Mouse (Mus musculus) heart, embryonic 12.5 days (tissue): ENCODE data around the gene Gm16181. TPM values are rescaled to one million over a fixed set of nuclear protein-coding genes. Genes with fewer than 3 reads are reported as not detected.

ENCODE experiments used
- ATAC-seq: fragments of 200-750 bp; cut with Nextera tagmentation; 2 replicates; pipeline ENCODE4 v1.8.0; 2017; ENCODE audit warnings: moderate TSS enrichment, moderate library complexity; ENCODE audit not compliant: insufficient number of reproducible peaks, low FRiP score
- H3K27ac ChIP-seq: fragments of 300-500 bp; sonication (generic); 2 replicates; pipeline ENCODE4 v1.5.1; 2016; ENCODE audit warnings: mild to moderate bottlenecking, moderate library complexity; ENCODE audit not compliant: poor library complexity, severe bottlenecking
- H3K27me3 ChIP-seq: fragments of 300-500 bp; sonication (generic); replicated peaks from 2 replicates; pipeline ENCODE4 v1.6.1; 2016; ENCODE audit warnings: mild to moderate bottlenecking, moderate library complexity
- H3K36me3 ChIP-seq: fragments of 300-500 bp; sonication (generic); 2 replicates; pipeline ENCODE4 v1.6.1; 2016; ENCODE audit warnings: mild to moderate bottlenecking, moderate library complexity
- H3K4me1 ChIP-seq: fragments of 300-500 bp; sonication (generic); replicated peaks from 2 replicates; pipeline ENCODE4 v1.6.1; 2016; ENCODE audit warnings: mild to moderate bottlenecking
- H3K4me2 ChIP-seq: fragments of 300-500 bp; sonication (generic); 2 replicates; pipeline ENCODE4 v1.6.1; 2016; ENCODE audit warnings: mild to moderate bottlenecking, moderate library complexity
- H3K4me3 ChIP-seq: fragments of 300-500 bp; sonication (generic); 2 replicates; pipeline ENCODE4 v1.5.1; 2016; ENCODE audit warnings: mild to moderate bottlenecking
- H3K9ac ChIP-seq: fragments of 300-500 bp; sonication (generic); 2 replicates; pipeline ENCODE4 v1.6.1; 2016; ENCODE audit warnings: mild to moderate bottlenecking, moderate library complexity
- H3K9me3 ChIP-seq: fragments of 300-500 bp; sonication (generic); replicated peaks from 2 replicates; pipeline ENCODE4 v1.6.1; 2016; ENCODE audit warnings: mild to moderate bottlenecking, moderate library complexity
- WGBS: fragments of 180-500 bp; shearing (Covaris S2); methylation state at CpG from one replicate; pipeline ENCODE4 v1.1.7; 2016; 5-methylcytosine and 5-hydroxymethylcytosine counted together
- polyA plus RNA-seq: library from polyadenylated mRNA; unstranded; fragments of >200 nt; fragmentation: Nextera tagmentation; extraction: Ambion mirVana; gene quantifications from 2 replicates; pipeline ENCODE4 v1.2.1, GENCODE M21; 2016

Gm16181 gene
- polyA plus RNA-seq, 1 experiment from 2014 or later = not detected

DNA sequence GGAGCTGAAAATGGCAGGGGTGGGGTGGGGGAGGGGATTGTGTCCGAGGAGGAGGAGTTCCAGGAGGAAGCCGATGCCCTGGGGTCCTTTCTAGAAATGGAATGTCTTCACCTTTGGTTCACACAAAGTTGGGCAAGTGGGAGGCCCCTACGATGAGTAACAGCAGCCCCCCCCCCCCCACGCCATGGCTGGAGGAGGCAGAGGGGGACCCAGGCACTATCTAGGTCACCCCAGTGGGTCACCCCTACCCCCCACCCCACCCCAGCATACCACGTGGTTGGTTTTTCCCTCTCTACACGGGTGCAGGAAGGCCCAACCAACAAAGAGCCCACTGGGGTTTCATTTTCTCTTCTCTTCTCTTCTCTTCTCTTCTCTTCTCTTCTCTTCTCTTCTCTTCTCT lies 23.5 kb upstream of the Gm16181 start:
- Histone ChIP-seq H3K9me3 (no peaks in the 10 kb centered on the region), H3K4me3 (no peak overlapping the region), H3K27me3 (peaks cover 72% of the 10 kb centered on the region), H3K4me1 (peaks cover 19% of the 10 kb centered on the region), H3K9ac (no peak overlapping the region), H3K4me2 (no peak overlapping the region), H3K27ac (no peak overlapping the region), H3K36me3 (no peaks in the 10 kb centered on the region)
- no peak for ATAC-seq
- WGBS = 45% methylated on average over 5 of the region's 6 CpGs

- no peak overlapping the region for H3K4me2 ChIP-seq
- peaks cover 19% of the 10 kb centered on the region for H3K4me1 ChIP-seq
- H3K36me3 ChIP-seq = no peaks in the 10 kb centered on the region
- no peak overlapping the region for H3K4me3 ChIP-seq
- 55% methylated on average over 7 of the region's 7 CpGs for WGBS
- ATAC-seq = no peak
- H3K27ac ChIP-seq = no peak overlapping the region
- no peak overlapping the region for H3K9ac ChIP-seq
- H3K27me3 ChIP-seq = peaks cover 81% of the 10 kb centered on the region
- no peaks in the 10 kb centered on the region for H3K9me3 ChIP-seq
Measured at GRCm38 (mm10) chr17:35198029-35198428, 22.6 kb upstream of the Gm16181 start.

DNA sequence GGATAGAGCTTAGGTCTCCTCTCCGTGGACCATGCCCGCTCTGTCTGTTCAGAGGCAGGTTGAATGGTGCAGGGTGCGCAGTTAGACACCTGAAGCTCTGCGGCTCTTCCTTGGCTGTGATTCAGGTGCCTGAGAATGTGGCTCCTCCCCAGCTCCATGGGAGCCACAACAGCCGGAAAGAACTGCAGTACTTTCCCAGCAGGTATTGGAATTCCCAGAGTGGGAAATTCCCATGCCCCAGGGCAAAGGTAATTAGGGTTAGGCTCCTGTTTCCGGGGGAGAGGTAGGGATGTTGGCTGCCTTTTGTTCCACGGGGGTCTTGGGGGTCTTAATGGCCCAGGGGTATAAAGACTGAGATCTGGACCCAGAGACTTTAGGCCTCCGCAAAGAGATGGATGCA lies 21.7 kb upstream of the Gm16181 start:
- no peak for ATAC-seq
- 30% methylated on average over 8 of the region's 8 CpGs for WGBS
- peaks cover 82% of the 10 kb centered on the region for H3K27me3 ChIP-seq

GRCm38 (mm10) chr17:35200398-35200797 lies 20.2 kb upstream of the Gm16181 start:
- ATAC-seq = no peak
- H3K27ac ChIP-seq = no peak overlapping the region
- no peak overlapping the region for H3K9ac ChIP-seq
- no peak overlapping the region for H3K4me3 ChIP-seq
- H3K4me1 ChIP-seq = peaks cover 16% of the 10 kb centered on the region
- H3K9me3 ChIP-seq = no peaks in the 10 kb centered on the region
- H3K36me3 ChIP-seq = no peaks in the 10 kb centered on the region
- H3K4me2 ChIP-seq = no peak overlapping the region
- 68% methylated on average over 11 of the region's 11 CpGs for WGBS
- H3K27me3 ChIP-seq = peaks cover 81% of the 10 kb centered on the region

More for the DNA sequence above, 21.7 kb upstream of the Gm16181 start:
- Histone ChIP-seq H3K27ac (no peak overlapping the region), H3K9ac (no peak overlapping the region), H3K4me2 (no peak overlapping the region), H3K4me1 (peaks cover 19% of the 10 kb centered on the region), H3K4me3 (no peak overlapping the region), H3K9me3 (no peaks in the 10 kb centered on the region), H3K36me3 (no peaks in the 10 kb centered on the region)

- Histone ChIP-seq H3K27ac (no peak overlapping the region), H3K4me2 (no peak overlapping the region), H3K4me3 (no peak overlapping the region), H3K36me3 (no peaks in the 10 kb centered on the region), H3K4me1 (peaks cover 8% of the 10 kb centered on the region; the same call in 1 of the 2 replicates), H3K9me3 (no peaks in the 10 kb centered on the region), H3K9ac (no peak overlapping the region), H3K27me3 (peaks cover 76% of the 10 kb centered on the region)
- WGBS = 52% methylated on average over 11 of the region's 11 CpGs
- ATAC-seq = no peak
Measured at GRCm38 (mm10) chr17:35201128-35201527, 19.5 kb upstream of the Gm16181 start.

- no peaks in the 10 kb centered on the region for H3K36me3 ChIP-seq
- ATAC-seq = no peak
- no peaks in the 10 kb centered on the region for H3K9me3 ChIP-seq
- WGBS = 27% methylated on average over 13 of the region's 13 CpGs
- no peak within 1 kb of the TSS for H3K27ac ChIP-seq
- H3K27me3 ChIP-seq = peaks cover 70% of the 10 kb centered on the region
- no peak within 1 kb of the TSS for H3K4me3 ChIP-seq
- 0 out of 2 replicates have a peak, but pooled peaks cover 6% of the 10 kb centered on the region for H3K4me1 ChIP-seq
- no peak within 1 kb of the TSS for H3K4me2 ChIP-seq
- no peak within 1 kb of the TSS for H3K9ac ChIP-seq
Measured at GRCm38 (mm10) chr17:35201787-35202186, 18.8 kb upstream of the Gm16181 start, which contains the start of gene Tnf. TSS of gene Tnf (minus strand) at chr17:35202007.

- Histone ChIP-seq H3K9me3 (no peaks in the 10 kb centered on the region), H3K4me1 (0 out of 2 replicates have a peak, but pooled peaks cover 6% of the 10 kb centered on the region), H3K4me3 (no peak overlapping the region), H3K9ac (no peak overlapping the region), H3K27ac (no peak overlapping the region), H3K4me2 (no peak overlapping the region), H3K27me3 (peaks cover 64% of the 10 kb centered on the region), H3K36me3 (no peaks in the 10 kb centered on the region)
- no peak for ATAC-seq
- WGBS = 59% methylated on average over 4 of the region's 4 CpGs
Measured at GRCm38 (mm10) chr17:35202442-35202841, 18.2 kb upstream of the Gm16181 start.

DNA sequence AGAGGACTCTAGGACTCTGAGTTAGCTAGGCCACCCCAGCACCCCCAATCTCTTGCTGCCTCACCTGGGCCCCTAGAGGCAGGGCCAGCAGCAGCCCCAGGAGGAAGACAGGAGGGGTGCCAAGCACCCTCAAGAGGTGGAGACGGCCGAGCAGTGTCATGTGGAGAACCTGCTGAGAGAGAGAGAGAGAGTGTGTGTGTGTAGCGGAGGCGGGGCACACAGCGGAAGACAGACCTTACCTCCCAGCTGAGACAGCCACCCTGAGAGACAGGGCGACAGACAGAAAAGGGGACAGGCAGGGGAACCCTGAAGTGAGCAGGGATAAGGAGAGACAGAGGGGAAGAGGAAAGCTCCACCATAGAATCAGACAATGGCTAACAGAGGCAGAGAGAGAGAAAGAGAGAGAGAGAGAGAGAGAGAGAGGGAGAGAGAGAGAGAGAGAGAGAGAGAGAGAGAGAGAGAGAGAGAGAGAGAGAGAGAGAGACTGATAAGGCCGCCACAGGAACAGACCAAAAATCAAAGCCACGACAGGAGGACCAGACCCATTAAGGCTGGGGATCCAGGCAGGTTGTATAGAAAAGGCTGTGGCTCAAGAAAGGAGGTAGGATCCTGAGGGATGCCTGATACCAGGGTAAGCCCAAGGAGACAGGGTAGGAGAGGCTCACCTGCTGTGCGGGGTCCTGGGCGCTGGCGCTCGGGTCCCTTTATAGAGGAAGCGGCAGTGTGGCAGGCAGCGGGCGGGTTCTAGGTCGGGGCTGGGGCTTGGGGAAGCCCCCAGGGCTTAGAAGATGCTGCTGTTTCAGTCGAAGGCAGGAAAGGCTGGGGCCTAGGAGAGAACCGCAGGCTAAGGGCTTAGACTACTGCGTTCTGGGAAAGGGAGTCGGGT lies 15.9 kb upstream of the Gm16181 start, which contains the start of gene Lta:
TSS of gene Lta (minus strand) at position 858 of the 886 bp plus-strand sequence.
- Histone ChIP-seq H3K9me3 (no peaks in the 10 kb centered on the region), H3K27ac (no peak within 1 kb of the TSS), H3K27me3 (peaks cover 57% of the 10 kb centered on the region), H3K4me3 (no peak within 1 kb of the TSS), H3K4me1 (0 out of 2 replicates have a peak, but pooled peaks cover 6% of the 10 kb centered on the region), H3K4me2 (peak within 1 kb of the TSS; percentile 9; the same call in 1 of the 2 replicates), H3K9ac (peak within 1 kb of the TSS; percentile 13; the same call in 1 of the 2 replicates), H3K36me3 (no peaks in the 10 kb centered on the region)
- no peak for ATAC-seq
- WGBS = 21% methylated on average over 20 of the region's 20 CpGs

DNA sequence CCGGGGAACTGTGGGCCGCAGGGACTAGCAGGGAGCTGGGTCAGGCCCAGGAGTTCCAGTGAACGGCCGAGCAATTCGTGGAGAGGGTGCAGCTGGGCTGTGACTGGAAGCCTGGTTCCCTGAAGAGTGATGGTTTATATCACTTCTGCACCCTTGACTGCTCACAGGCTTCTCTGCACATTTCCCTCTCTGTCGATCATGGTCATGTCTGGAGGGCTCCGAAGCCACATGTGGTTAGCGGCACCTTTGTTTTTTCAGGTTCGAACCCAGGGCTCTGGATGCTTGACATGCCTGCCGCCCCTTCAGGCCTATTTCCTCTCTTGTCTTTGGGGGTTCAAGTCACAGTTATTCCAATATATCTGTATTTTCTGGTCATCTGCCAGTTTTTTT lies 15.3 kb upstream of the Gm16181 start:
- H3K9me3 ChIP-seq = no peaks in the 10 kb centered on the region
- H3K27ac ChIP-seq = no peak overlapping the region
- peak overlapping the region; percentile 13; the same call in 1 of the 2 replicates for H3K9ac ChIP-seq
- H3K36me3 ChIP-seq = no peaks in the 10 kb centered on the region
- 46% methylated on average over 10 of the region's 10 CpGs for WGBS
- no peak for ATAC-seq
- no peak overlapping the region for H3K4me3 ChIP-seq
- H3K4me2 ChIP-seq = peak overlapping the region; percentile 9; the same call in 1 of the 2 replicates
- peaks cover 55% of the 10 kb centered on the region for H3K27me3 ChIP-seq
- 0 out of 2 replicates have a peak, but pooled peaks cover 6% of the 10 kb centered on the region for H3K4me1 ChIP-seq

GRCm38 (mm10) chr17:35209785-35210535 lies 10.7 kb upstream of the Gm16181 start:
- Histone ChIP-seq H3K9me3 (no peaks in the 10 kb centered on the region), H3K27ac (no peak overlapping the region), H3K4me3 (no peak overlapping the region), H3K4me1 (0 out of 2 replicates have a peak, but pooled peaks cover 2% of the 10 kb centered on the region), H3K9ac (no peak overlapping the region), H3K36me3 (no peaks in the 10 kb centered on the region), H3K4me2 (no peak overlapping the region), H3K27me3 (peaks cover 13% of the 10 kb centered on the region)
- WGBS = 76% methylated on average over 12 of the region's 12 CpGs
- ATAC-seq = no peak

DNA sequence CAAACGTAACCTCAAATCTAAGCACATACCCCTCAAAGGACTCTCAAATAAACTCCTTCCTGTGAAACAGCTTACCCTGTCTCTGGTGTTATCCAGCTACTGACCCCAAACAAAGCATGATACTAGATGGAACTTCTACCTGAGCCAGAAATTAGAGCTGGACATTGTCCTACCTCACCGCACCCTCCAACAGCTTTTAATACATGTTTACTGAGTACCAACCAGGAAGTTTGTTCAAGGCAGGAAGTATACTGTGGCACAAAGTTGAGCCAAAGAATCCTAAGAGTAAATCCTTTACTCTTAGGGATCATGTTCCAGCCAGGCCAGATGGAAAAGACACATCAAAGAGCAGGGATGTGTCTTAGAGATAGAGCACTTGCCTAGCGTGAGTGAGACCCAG lies 10.0 kb upstream of the Gm16181 start:
- Histone ChIP-seq H3K27me3 (peaks cover 7% of the 10 kb centered on the region; the same call in 1 of the 2 replicates), H3K4me1 (no peaks in the 10 kb centered on the region), H3K9me3 (no peaks in the 10 kb centered on the region), H3K9ac (no peak overlapping the region), H3K27ac (no peak overlapping the region), H3K4me3 (no peak overlapping the region), H3K4me2 (no peak overlapping the region), H3K36me3 (no peaks in the 10 kb centered on the region)
- WGBS = 67% methylated on average over 3 of the region's 3 CpGs
- ATAC-seq = no peak
